Mouse (Mus musculus): ENCODE results near the gene Tomm6. TPM values are rescaled to one million over a fixed set of nuclear protein-coding genes. Genes with fewer than 3 reads are reported as not detected.

The Tomm6 gene
- 268 and 275 TPM in 2 replicates for polyA plus RNA-seq (2015; fragmentation: Nextera tagmentation; extraction: Ambion mirVana)

DNA sequence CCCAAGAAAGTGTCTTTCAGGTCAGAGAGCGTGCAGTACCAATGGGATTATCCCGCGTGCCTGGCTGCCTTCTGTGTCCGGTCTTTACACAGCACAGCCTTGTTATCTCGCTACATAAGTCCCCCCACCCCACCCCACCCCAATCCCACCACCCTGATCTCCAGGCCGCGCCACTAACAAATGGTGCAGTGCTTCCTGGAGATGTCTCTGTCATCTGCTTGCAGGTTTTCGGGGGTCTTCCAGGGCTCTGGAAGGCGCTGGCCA, at the start of gene Tomm6:
Tomm6 (minus strand) TSS at position 43 of the 264 bp plus-strand sequence.
- Histone ChIP-seq H3K4me1 (ENCODE audit: insufficient read depth) (peaks cover 13% of the 10 kb centered on the region), H3K9me3 (ENCODE audit: low read length) (no peaks in the 10 kb centered on the region), H3K27me3 (ENCODE audit: insufficient read depth, low read length) (0 out of 2 replicates have a peak, but pooled peaks cover 2% of the 10 kb centered on the region), H3K4me3 (ENCODE audit: low read depth, low read length) (peak within 1 kb of the TSS; percentile 82), H3K9ac (replicated peaks) (peak within 1 kb of the TSS; percentile 79), H3K4me2 (ENCODE audit: low read depth, low read length) (peak within 1 kb of the TSS; percentile 100), H3K36me3 (replicated peaks; ENCODE audit: insufficient read depth, low read length) (peaks cover 24% of the 10 kb centered on the region), H3K27ac (ENCODE audit: low read depth) (peak within 1 kb of the TSS; percentile 84)
- TF ChIP-seq CTCF (IDR thresholded peaks at IDR 0.05; ENCODE audit: low read depth) (no peak), EP300 (IDR thresholded peaks at IDR 0.05; ENCODE audit: low read depth) (no peak)
- 0% methylated on average over 9 of the region's 9 CpGs for WGBS (ENCODE audit: insufficient replicate concordance)
- ATAC-seq (no peak), DNase-seq (no peak)

DNA sequence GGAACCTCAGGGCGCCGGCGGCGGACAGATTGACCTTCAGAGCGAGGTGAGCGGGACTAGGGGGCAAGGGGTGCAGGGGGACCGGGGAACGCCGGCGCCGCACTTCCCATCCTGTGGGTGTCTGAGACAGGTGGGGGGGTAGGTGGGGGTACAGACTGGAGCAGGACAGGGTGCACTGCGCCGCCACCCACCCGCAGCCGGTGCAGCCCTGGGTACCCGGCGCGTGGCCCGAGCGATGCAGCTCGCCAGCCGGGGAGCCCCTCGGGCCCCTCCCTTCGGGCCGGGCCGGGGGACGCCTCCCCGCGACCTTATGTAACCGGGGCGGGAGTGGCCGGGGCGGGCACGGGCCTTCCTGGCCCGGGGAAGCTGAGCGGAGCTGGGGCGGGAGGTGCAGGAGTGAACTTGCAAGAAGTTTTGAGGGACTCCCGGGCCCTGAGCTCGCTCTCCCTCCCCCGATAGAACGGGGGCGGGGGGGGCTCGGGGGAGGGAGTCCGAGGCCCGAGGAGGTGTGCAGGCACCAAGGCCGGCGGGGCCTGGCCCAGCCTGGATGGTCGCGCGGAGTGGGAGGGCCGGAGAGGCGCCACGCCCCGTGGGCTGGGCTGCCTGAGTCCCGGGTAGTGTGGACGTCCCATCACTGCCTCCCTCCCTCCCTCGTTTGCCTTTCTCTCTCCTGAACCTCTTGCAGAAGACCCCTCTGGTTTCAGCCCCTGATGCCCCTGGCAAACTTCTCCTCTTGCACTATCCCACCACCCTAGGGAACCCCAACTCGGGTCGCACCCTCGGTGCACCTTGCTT, 49.3 kb upstream of the Tomm6 start:
- peak; percentile 72 for ATAC-seq
- Histone ChIP-seq H3K27ac (ENCODE audit: low read depth) (peak overlapping the region; percentile 87), H3K9ac (replicated peaks) (peak overlapping the region; percentile 71), H3K4me1 (ENCODE audit: insufficient read depth) (peaks cover 19% of the 10 kb centered on the region), H3K4me3 (ENCODE audit: low read depth, low read length) (peak overlapping the region; percentile 77), H3K9me3 (ENCODE audit: low read length) (no peaks in the 10 kb centered on the region), H3K36me3 (replicated peaks; ENCODE audit: insufficient read depth, low read length) (no peaks in the 10 kb centered on the region), H3K4me2 (ENCODE audit: low read depth, low read length) (peak overlapping the region; percentile 92), H3K27me3 (ENCODE audit: insufficient read depth, low read length) (peaks cover 6% of the 10 kb centered on the region; the same call in 1 of the 2 replicates)
- peak; percentile 87 for DNase-seq
- no peak for TF ChIP-seq EP300 (IDR thresholded peaks at IDR 0.05; ENCODE audit: low read depth)
- no peak for TF ChIP-seq CTCF (IDR thresholded peaks at IDR 0.05; ENCODE audit: low read depth)
- WGBS (ENCODE audit: insufficient replicate concordance), result under 1% methylated on average over 40 of the region's 60 CpGs

DNA sequence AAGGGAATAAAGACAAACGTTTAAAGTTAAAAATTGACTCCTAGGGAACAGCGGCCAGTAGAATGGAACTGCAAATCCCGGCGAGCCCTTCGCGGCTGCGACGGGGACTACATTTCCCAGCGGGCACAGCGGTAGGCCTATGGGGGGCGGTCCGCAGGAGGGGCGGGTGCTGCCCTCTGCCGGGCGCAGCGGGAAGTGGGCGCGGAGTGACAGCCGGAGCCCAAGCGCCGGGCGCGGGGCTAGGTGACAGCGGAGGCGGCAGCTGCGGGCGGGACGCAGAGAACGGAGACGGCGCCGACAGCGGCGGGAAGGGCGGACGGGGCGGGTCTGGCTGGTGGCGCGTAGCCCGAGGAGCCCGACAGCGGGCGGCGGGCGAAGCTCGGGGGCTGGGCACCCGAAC, 48.7 kb upstream of the Tomm6 start, which contains the start of gene Tfeb:
Tfeb (plus strand) TSS at position 175 of the 400 bp plus-strand sequence.
- H3K4me2 ChIP-seq (ENCODE audit: low read depth, low read length), result peak within 1 kb of the TSS; percentile 92
- peaks cover 6% of the 10 kb centered on the region; the same call in 1 of the 2 replicates for H3K27me3 ChIP-seq (ENCODE audit: insufficient read depth, low read length)
- peak within 1 kb of the TSS; percentile 87 for H3K27ac ChIP-seq (ENCODE audit: low read depth)
- ATAC-seq (peak; percentile 82), DNase-seq (peak; percentile 97)
- peak within 1 kb of the TSS; percentile 71 for H3K9ac ChIP-seq (replicated peaks)
- H3K36me3 ChIP-seq (replicated peaks; ENCODE audit: insufficient read depth, low read length), result no peaks in the 10 kb centered on the region
- peaks cover 19% of the 10 kb centered on the region for H3K4me1 ChIP-seq (ENCODE audit: insufficient read depth)
- H3K9me3 ChIP-seq (ENCODE audit: low read length), result no peaks in the 10 kb centered on the region
- peak within 1 kb of the TSS; percentile 77 for H3K4me3 ChIP-seq (ENCODE audit: low read depth, low read length)
- no peak for TF ChIP-seq EP300 (IDR thresholded peaks at IDR 0.05; ENCODE audit: low read depth)
- TF ChIP-seq CTCF (IDR thresholded peaks at IDR 0.05; ENCODE audit: low read depth), result peak; percentile 98
- WGBS (ENCODE audit: insufficient replicate concordance), result 2% methylated on average over 36 of the region's 47 CpGs

DNA sequence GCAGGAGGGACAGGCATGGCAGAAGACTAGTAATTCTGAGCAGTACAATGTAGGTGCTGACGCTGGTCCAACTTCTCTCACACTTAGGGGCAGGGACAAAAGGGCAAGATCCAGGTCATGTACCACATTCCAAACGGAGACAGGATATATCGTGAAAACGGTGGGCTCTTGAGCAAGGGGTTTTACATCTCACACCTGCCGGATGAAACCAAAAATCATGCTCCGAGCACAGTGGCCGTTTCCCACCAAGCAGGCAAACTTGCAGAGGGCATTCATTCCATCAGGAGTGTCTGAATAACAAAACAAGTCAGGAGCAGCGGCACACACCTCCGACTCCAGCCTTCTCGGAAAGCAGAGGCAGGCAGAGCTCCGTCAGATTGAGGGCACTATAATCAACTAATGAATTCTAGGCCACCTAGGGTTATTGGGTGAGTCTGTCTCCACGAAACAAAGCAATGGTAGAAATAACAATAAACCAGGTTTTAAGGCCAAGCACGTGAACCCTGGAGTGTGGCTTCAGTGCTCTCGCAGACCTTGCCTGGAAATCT, 47.4 kb upstream of the Tomm6 start:
- no peak for ATAC-seq
- DNase-seq, result no peak
- H3K9ac ChIP-seq (replicated peaks), result no peak overlapping the region

DNA sequence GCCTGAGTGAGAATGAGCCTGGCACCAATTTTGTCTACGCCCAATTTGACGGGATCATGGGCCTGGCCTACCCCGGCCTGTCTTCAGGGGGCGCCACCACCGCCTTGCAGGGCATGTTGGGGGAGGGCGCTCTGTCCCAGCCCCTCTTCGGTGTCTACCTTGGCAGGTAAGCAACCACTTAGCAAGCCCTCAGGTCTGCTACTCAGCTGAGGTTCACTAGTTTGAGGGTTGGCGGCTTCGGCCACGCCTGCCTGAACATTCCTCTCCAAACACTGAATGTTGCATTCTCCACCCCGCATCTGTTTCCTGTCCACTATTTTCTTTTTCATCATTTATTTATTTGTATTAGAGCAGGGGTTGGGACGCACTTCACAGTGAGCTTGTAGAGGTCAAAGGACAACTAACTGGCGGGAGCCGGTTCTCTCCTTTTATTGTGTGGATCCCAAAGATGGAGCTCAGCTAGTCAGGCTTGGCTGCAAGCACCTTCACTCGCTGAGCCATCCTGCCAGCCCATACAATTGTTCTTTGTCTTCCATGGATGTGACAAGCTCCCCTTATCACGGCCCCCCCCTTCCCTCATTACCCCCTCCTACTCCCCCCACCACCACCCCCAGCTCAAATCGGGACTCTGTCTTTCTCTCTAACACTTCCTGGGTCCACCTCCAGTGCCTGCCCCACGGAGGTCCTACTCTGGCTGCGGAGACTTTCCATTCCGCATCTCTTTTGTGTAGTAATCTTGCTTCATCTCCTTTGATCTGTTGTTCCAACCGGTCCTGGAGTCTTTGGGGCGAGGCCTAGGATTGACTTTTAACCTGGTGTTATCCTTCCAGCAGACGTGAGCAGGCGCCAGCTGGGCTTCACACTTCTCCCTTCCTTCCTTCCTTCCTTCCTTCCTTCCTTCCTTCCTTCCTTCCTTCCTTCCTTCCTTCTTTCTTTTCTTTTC, 42.7 kb upstream of the Tomm6 start:
- Histone ChIP-seq H3K9ac (replicated peaks) (no peak overlapping the region), H3K4me2 (ENCODE audit: low read depth, low read length) (no peak overlapping the region), H3K27ac (ENCODE audit: low read depth) (no peak overlapping the region), H3K4me1 (ENCODE audit: insufficient read depth) (no peaks in the 10 kb centered on the region; the same call in 1 of the 2 replicates), H3K36me3 (replicated peaks; ENCODE audit: insufficient read depth, low read length) (no peaks in the 10 kb centered on the region), H3K4me3 (ENCODE audit: low read depth, low read length) (no peak overlapping the region), H3K9me3 (ENCODE audit: low read length) (no peaks in the 10 kb centered on the region), H3K27me3 (ENCODE audit: insufficient read depth, low read length) (no peaks in the 10 kb centered on the region)
- ATAC-seq, result no peak
- DNase-seq, result no peak
- TF ChIP-seq EP300 (IDR thresholded peaks at IDR 0.05; ENCODE audit: low read depth), result no peak
- 0 out of 2 replicates have a peak, but pooled peaks have one; percentile 7 for TF ChIP-seq CTCF (IDR thresholded peaks at IDR 0.05; ENCODE audit: low read depth)
- 61% methylated on average over 24 of the region's 24 CpGs for WGBS (ENCODE audit: insufficient replicate concordance)

More for the DNA sequence above, 47.4 kb upstream of the Tomm6 start:
- WGBS (ENCODE audit: insufficient replicate concordance), result 77% methylated on average over 14 of the region's 14 CpGs
- no peak overlapping the region for H3K4me2 ChIP-seq (ENCODE audit: low read depth, low read length)
- H3K27ac ChIP-seq (ENCODE audit: low read depth), result no peak overlapping the region
- no peaks in the 10 kb centered on the region for H3K36me3 ChIP-seq (replicated peaks; ENCODE audit: insufficient read depth, low read length)
- H3K9me3 ChIP-seq (ENCODE audit: low read length), result no peaks in the 10 kb centered on the region
- no peak for TF ChIP-seq EP300 (IDR thresholded peaks at IDR 0.05; ENCODE audit: low read depth)
- TF ChIP-seq CTCF (IDR thresholded peaks at IDR 0.05; ENCODE audit: low read depth), result no peak
- peaks cover 19% of the 10 kb centered on the region for H3K4me1 ChIP-seq (ENCODE audit: insufficient read depth)
- peaks cover 6% of the 10 kb centered on the region; the same call in 1 of the 2 replicates for H3K27me3 ChIP-seq (ENCODE audit: insufficient read depth, low read length)
- H3K4me3 ChIP-seq (ENCODE audit: low read depth, low read length), result no peak overlapping the region

Measured in liver, postnatal 0 days (tissue).